Mouse (Mus musculus): ENCODE measurements around the gene Psmd9.

Psmd9 gene

GRCm38 (mm10) chr5:123137044-123137909 is 31.9 kb upstream of the Psmd9 start:
- peak; percentile 92 for DNase-seq

- DNase-seq, result no peak
Measured at GRCm38 (mm10) chr5:123137910-123138229, 31.3 kb upstream of the Psmd9 start.

DNA sequence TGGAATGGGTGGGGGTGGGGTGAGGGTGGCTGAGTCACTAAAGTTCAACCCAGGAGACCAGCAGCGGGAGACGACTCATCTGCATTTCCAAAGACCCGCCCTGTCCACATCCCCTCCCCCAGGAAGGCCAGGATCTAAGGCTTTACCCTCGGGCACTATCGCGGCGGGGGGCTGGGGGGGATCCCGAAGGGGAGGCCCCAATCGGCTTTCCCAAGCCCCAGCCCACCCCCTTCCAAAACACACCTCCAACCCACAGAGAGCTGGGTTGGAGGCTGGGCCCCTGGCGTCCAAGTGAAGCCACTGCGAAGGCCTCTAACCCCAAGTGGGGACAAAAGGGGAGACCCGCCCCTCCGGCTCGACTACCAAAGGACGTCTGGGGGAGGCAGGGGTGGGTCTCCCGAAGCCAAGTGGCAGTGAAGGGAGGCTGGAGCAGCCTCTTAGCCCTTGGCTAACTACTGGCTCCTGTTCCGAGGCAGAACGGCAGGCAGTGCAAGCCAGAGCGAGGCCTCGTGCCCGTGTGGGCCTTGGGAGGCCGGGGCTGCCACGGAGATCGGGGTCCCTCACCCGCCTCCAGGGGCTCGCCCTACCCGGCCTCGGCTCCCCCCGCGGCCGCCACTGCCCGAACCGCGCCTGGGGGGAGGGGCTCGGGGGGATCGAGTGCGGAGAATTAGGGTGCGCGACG is 30.8 kb upstream of the Psmd9 start:
- peak; percentile 86 for DNase-seq

DNA sequence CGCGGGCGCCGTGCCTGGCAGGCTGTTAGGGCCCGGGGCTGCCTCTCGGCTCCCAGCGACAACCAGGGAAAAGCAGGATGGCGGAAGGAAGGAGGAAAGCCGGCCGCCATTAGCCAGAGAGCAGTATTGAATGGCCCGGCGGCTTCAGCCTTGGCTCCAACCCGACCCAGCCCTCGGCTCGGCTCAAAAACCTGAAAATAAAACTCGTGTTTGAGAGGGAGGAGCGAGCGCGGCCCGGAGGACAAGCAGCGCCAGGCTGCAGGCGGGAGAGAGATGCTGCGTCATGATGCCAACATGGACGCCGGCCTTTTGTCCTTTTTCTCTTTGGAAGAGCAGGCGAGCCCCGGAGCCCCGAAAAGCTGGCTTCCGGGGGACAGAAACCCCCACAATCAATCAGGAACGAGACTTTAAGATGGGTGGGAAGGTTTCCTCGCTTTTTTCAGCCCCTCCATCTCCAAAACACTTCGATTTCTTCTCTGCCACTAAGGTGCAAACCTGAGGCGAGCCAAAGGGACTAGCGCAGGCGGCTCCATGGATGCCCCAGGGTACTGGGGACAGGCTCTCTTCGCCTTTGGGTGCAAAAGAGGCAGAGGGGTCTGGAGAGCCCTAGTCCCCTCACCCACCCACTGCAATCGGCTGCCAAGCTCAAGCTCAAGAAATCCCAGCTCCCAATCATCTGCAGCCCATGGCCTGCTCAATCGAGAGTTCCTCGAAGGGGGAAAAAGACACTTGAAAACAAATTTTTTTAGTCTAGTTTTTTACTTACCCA is 30.1 kb upstream of the Psmd9 start:
- peak; percentile 88 for DNase-seq

GRCm38 (mm10) chr5:123139722-123140627 is 29.2 kb upstream of the Psmd9 start:
- no peak for DNase-seq

DNA sequence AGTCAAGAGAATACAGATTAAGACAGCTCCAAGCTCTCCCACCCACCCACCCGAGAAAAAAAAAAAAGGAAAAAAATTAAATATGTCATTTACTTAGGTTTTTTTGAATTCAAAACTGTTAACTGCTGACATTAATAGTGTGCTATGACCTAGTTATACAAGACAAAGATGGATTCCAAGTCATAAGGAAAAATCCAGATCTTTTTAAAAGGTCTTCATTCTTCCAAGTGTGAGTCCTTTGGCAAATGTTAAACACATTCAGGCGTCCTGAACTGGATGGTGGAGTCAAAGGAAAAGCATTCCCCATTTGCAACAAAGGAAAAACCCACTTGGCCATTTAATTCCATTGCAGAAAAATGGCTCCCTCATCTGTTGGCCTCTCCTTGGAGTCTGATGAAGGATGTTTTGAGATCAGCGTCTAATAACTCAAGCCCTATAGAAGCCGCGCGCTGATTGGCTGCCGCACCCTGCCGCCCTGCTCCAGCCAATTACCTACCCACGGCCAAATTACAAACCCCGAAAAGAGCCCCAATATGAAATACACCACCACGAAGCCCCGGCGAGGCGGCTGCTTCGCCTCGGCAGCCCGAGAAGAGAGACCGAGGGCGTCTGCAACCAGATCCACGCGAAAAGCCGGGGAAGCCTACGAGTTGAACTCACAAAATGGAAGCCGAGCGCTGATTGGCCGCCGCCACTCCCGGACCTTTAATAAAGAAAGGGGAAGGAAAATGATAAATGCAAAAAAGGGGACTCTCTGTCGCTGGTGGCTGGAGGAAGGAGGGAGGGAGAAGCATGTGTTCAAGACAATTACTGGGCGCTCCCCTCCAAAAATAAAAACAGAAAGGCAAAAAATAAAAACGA is 28.3 kb upstream of the Psmd9 start:
- DNase-seq, result peak; percentile 95

GRCm38 (mm10) chr5:123141555-123142160 is 27.6 kb upstream of the Psmd9 start:
- DNase-seq, result peak; percentile 68

DNA sequence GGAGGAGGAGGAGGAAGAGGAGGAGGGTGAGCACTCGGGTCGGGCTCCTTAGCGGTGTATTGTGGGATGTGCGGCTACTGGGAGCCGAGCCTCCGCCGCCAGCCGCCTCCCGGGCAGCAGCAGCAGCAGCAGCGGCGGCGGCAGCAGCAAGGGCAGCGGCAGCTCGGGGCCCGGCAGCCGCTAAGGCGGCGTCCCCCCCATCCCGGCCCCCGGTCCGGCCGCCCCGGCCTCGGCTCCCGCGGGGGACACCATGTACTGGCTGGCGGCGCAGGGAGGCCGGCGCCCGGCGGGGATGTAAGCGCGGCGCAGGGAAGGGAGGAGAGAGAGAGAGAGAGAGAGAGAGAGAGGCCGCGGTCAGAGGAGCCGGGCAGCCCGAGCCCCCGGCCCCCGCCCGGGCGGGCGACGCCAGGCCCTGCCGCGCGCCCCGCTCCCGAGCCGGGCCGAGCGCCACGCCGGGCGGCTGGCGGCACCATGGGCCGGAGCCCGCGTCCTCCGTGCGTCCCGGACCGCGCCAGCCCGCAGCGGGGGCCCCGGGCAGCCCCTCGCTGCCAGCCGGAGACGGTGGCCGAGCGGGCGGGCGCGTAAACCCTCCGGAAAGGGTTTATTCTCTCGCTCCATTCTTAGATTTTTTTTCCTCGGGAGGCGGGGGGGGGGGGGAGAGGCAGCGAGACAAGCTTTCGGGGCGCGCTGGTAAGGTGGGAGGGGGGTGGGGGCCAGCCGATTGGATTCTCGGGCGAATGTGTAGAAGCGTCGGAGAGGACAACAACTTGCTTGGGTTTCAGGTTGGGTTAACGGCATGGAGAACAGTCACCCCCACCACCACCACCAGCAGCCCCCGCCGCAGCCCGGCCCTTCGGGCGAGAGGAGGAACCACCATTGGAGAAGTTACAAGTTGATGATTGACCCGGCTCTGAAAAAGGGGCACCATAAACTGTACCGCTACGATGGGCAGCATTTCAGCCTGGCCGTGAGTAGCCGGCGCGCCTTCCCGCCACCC is 26.8 kb upstream of the Psmd9 start, which contains the start of gene Setd1b:
Gene Setd1b, plus strand, starts transcription at position 33 of the 997 bp plus-strand sequence.
- peak; percentile 75 for DNase-seq

DNA sequence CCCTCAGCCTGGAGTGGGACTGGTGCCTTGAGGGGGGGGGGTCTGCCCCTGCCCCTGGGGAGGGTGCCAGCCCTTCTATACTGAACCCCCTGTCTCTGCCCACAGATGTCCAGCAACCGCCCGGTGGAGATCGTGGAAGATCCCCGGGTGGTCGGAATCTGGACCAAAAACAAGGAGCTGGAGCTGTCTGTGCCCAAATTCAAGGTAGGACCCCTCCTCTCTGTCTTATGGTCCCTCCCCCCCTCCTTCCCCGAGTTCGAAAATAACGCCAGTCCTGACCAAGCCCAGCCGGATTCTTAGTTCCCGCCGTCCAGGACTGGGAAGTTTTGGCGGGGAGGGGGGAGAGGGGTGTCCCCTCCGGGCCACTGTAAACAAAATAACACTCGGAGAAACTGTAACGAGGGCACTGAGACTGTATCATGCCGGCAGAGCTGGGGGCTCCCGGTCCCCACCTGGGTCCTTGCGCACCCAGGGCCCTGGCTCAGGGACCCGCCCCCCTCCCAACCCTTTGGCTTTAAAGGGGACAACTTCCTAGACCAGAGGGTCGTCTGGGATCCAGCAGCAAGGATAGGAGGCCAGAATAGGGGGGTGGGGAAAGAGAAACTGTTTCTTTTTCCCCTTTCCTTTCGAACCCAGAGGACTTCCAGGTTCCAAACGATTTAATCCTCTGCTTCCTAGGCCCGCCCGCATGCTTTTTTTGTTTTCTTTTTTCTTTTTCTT is 25.8 kb upstream of the Psmd9 start:
- DNase-seq, result peak; percentile 48

DNA sequence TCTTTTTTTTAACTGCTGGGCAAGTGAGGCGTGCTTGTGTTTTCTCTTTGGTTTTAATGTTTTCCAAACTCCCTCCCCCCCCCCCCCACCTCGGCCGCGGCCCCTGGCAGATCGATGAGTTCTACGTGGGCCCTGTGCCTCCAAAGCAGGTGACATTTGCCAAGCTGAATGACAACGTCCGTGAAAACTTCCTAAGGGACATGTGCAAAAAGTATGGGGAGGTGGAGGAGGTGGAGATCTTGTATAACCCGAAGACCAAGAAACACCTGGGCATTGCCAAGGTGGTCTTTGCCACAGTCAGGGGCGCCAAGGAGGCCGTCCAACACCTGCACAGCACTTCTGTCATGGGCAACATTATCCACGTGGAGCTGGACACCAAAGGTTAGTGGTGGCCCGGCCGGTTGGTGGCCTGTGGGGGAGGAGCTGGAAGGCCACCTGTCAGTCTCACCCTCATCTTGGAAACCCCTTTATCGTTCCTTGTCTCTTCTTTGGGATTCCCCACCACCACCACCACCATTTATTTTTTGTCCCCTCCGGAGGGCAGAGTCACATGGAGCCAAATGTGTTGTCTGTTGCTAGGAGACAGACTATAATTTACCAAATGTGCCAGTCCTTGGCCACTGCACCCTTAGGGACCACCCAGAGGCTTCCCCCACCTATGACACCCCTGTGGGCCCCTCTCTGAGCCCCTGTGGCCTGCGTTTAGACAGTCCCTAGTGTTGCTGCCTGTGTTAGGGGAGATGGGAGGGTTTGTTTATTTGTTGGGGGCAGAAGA is 25.1 kb upstream of the Psmd9 start:
- DNase-seq, result no peak

DNA sequence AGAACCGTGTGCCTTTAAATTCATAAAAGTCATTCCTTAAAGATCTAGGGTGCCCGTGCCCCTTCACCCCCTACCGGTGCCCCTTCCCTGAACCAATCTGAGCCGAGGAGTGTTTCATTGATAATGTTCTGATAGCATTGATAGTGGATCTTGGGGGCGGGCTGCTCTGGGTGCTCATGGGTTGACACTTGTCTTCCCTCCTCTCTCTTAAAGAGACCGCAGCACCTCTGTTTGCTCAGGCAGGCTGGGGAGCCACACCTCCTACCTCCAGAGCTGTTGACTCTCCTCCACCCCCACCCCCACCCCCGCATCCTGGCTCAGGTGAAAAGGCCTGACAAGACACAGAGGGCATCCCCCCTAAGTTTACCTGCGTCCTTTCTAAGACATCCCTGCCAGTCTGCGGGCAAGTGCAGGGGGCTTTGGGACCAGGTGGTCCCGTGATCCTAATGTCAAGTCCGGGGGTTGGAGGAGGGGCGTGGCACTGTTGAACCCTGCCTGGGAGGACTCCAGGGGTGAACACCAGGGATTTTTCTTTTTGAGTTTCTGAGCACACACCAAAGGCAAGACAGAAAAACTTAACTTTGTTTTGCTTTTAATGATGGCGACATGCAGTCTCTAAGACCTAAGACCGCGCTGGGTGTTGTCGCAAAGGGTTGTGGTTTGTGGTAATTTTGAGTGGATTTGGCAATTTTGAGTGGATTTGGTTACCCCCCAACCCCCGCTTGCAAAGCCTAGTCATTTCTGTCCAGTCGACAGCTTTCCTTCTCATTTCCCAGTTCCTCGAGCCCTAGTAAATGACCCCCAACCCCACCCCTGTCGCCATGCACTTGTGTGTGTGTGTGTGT is 24.2 kb upstream of the Psmd9 start:
- DNase-seq, result no peak

DNA sequence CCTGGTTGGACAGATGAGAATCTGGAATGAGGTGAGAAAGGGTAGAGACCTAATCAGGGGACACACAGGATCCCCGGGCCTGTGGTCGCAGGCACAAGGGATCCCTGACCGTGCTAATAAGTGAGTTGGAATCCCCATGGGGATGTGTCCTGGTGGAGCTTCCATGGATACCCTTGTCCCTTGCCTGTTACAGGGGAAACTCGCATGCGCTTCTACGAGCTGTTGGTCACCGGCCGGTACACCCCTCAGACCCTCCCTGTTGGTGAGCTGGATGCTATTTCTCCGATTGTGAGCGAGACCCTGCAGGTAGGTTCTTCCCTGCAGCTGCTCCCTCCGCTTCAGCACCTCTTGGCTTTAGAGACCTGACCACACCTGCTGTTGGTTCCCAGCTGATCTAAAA is 22.9 kb upstream of the Psmd9 start:
- DNase-seq, result no peak

DNA sequence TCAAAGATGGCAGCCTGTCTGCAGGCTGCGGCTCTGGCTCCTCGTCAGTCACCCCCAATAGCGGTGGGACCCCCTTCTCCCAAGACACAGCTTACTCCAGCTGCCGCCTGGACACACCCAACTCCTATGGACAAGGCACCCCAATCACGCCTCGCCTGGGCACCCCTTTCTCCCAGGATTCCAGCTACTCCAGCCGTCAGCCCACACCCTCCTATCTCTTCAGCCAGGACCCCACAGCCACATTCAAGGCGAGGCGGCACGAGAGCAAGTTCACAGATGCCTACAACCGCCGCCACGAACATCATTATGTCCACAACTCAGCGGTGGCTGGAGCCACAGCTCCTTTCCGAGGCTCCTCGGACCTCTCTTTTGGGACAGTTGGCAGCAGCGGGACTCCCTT is 21.6 kb upstream of the Psmd9 start:
- DNase-seq, result no peak

DNA sequence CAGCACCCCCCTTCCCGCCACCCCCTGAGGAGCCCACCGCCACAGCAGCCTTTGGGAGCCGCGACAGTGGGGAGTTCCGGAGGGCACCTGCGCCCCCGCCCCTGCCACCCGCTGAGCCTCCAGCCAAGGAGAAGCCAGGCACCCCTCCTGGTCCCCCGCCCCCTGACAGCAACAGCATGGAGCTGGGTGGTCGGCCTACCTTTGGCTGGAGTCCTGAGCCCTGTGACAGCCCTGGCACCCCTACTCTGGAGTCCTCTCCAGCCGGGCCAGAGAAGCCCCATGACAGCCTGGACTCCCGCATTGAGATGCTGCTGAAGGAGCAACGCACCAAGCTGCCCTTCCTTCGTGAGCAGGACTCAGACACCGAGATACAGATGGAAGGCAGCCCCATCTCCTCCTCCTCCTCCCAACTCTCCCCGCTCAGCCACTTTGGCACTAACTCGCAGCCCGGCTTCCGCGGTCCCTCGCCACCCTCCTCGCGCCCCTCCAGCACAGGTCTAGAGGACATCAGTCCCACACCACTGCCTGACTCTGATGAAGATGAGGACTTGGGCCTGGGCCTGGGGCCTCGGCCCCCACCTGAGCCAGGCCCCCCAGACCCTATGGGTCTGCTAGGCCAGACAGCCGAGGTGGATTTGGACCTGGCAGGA is 21.0 kb upstream of the Psmd9 start:
- no peak for DNase-seq

GRCm38 (mm10) chr5:123149451-123150400 is 19.5 kb upstream of the Psmd9 start:
- peak; percentile 92 for DNase-seq
